ENCODE assay signal across 8 mouse cellular contexts in the genomic region with DNA sequence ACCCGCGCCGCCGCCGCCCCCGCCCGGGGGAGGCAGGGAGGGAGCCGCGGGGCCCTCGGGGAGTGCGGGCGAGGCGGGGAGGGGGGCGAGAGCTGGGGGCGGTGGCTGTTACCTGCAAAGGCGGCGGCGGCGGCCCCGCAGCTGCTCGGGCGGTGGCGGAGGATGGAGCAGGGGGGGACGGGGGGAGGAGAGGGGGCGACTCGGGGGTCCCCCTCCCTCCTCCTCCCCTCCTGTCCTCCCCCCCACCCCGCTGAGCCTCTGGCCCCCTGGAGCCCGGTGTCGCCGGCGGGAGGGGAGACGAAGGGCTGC. TPM values are rescaled to one million over a fixed set of nuclear protein-coding genes. Genes with fewer than 3 reads are reported as not detected.
A peak's percentile ranks its signal among the peaks of the same experiment; 100 is the strongest.
DNase-seq lines count a peak whose midpoint lies in the region; ATAC-seq and TF ChIP-seq lines count a peak whose summit lies in the region.

A gene (minus strand): TSS at position 170 of the 309 bp plus-strand sequence.

- peaks cover 2% of the 10 kb centered on the region; the same call in 1 of the 2 replicates for H3K4me1 ChIP-seq in lung, adult 2 months (ENCODE audit: control insufficient read depth, insufficient read depth, low read length)
- peaks cover 6% of the 10 kb centered on the region for H3K4me1 ChIP-seq in intestine, embryonic 15.5 days (replicated peaks)

- no peak for DNase-seq in lung, adult 2 months
- DNase-seq in lung, postnatal 10 days = no peak
- DNase-seq in adrenal gland, postnatal 36 days = no peak
- DNase-seq in gastrocnemius, postnatal 10 days = peak; percentile 39
- DNase-seq in lung, postnatal 36 days = peak; percentile 9
- no peak for DNase-seq in natural killer cell, adult 2 months (ENCODE audit: low spot score in 2 of 2)
- DNase-seq in urinary bladder, postnatal 36 days (ENCODE audit: low spot score in 2 of 2) = no peak

- H3K27ac ChIP-seq in intestine, embryonic 15.5 days = peak within 1 kb of the TSS; percentile 93

- H3K9ac ChIP-seq in intestine, embryonic 15.5 days = peak within 1 kb of the TSS; percentile 75

- TF ChIP-seq POLR2A in lung, adult 2 months (IDR thresholded peaks at IDR 0.05; ENCODE audit: borderline replicate concordance, extremely low read depth, low read depth, low read length) = no peak

- H3K27me3 ChIP-seq in intestine, embryonic 15.5 days (replicated peaks) = no peaks in the 10 kb centered on the region

- H3K9me3 ChIP-seq in intestine, embryonic 15.5 days = no peaks in the 10 kb centered on the region

- TF ChIP-seq CTCF in lung, adult 2 months (IDR thresholded peaks at IDR 0.05; ENCODE audit: insufficient read depth, low read length) = no peak

- peak; percentile 58 for ATAC-seq in intestine, embryonic 15.5 days

- no peaks in the 10 kb centered on the region for H3K36me3 ChIP-seq in intestine, embryonic 15.5 days

- H3K4me3 ChIP-seq in lung, adult 2 months (replicated peaks; ENCODE audit: extremely low read depth, low read depth, low read length) = peak within 1 kb of the TSS; percentile 72
- peak within 1 kb of the TSS; percentile 83 for H3K4me3 ChIP-seq in intestine, embryonic 15.5 days (replicated peaks)

- WGBS in lung, adult 2 months = 3% methylated on average over 11 of the region's 32 CpGs
- WGBS in intestine, embryonic 15.5 days = no CpG with 5 or more reads among the region's 32 CpGs

- H3K4me2 ChIP-seq in intestine, embryonic 15.5 days (replicated peaks) = peak within 1 kb of the TSS; percentile 98

RNA-seq across cellular contexts. Expression of the gene that starts here (rescaled TPM):
- 10.0 and 15.1 TPM in 2 replicates for polyA plus RNA-seq in lung, adult 2 months (2012; rRNA removed)
- total RNA-seq in adrenal gland, postnatal 36 days (2021) = 10 to 100 TPM; 28.3 to 29.6 TPM
- 10 to 100 TPM; 19.2 to 24.3 TPM for total RNA-seq in gastrocnemius, postnatal 10 days (2021)
- polyA plus RNA-seq in intestine, embryonic 15.5 days (2015; fragmentation: Nextera tagmentation; extraction: Ambion mirVana) = 4.0 and 4.2 TPM in 2 replicates

Comparison
In these comparisons a context has a peak if more than half of its experiments do, and no peak if none do; other contexts are left out.
1. DNase-seq: peak in gastrocnemius, postnatal 10 days (single experiment) and lung, postnatal 36 days (single experiment); none in lung, adult 2 months (single experiment), lung, postnatal 10 days (single experiment), adrenal gland, postnatal 36 days (0 of 2), natural killer cell, adult 2 months (0 of 2) and urinary bladder, postnatal 36 days (0 of 2).